Mouse (Mus musculus) intestine, embryonic 16.5 days (tissue): ENCODE measurements around the gene Ptch2. TPM values are rescaled to one million over a fixed set of nuclear protein-coding genes. Genes with fewer than 3 reads are reported as not detected.

ENCODE experiments used
- ATAC-seq: fragments of 200-750 bp; cut with Nextera tagmentation; 2 replicates; pipeline ENCODE4 v1.8.0; 2017; ENCODE audit warnings: moderate TSS enrichment, moderate library complexity
- H3K27ac ChIP-seq: fragments of 300-500 bp; sonication (generic); 2 replicates; pipeline ENCODE4 v1.5.1; 2014; ENCODE audit warnings: mild to moderate bottlenecking, low read length
- H3K27me3 ChIP-seq: fragments of 300-500 bp; sonication (generic); replicated peaks from 2 replicates; pipeline ENCODE4 v1.6.1; 2014; ENCODE audit warnings: low read length, control low read depth, mixed read lengths; ENCODE audit not compliant: control insufficient read depth, insufficient read depth
- H3K36me3 ChIP-seq: fragments of 300-500 bp; sonication (generic); 2 replicates; pipeline ENCODE4 v1.6.1; 2014; ENCODE audit warnings: low read length, control low read depth; ENCODE audit not compliant: control insufficient read depth, insufficient read depth
- H3K4me1 ChIP-seq: fragments of 300-500 bp; sonication (generic); 2 replicates; pipeline ENCODE4 v1.6.1; 2014; ENCODE audit warnings: low read length, control low read depth, mixed read lengths; ENCODE audit not compliant: control insufficient read depth, insufficient read depth
- H3K4me2 ChIP-seq: fragments of 300-500 bp; sonication (generic); 2 replicates; pipeline ENCODE4 v1.6.1; 2014; ENCODE audit warnings: low read depth, low read length, control low read depth
- H3K4me3 ChIP-seq: fragments of 300-500 bp; sonication (generic); 2 replicates; pipeline ENCODE4 v1.5.1; 2014; ENCODE audit warnings: mild to moderate bottlenecking, low read length
- H3K9ac ChIP-seq: fragments of 300-500 bp; sonication (generic); 2 replicates; pipeline ENCODE4 v1.6.1; 2014; ENCODE audit warnings: low read depth, low read length
- H3K9me3 ChIP-seq: fragments of 300-500 bp; sonication (generic); 2 replicates; pipeline ENCODE4 v1.6.1; 2016; ENCODE audit warnings: low read length, control low read depth; ENCODE audit not compliant: control insufficient read depth
- WGBS: fragments of 180-500 bp; shearing (Covaris S2); extraction: QIAGEN DNeasy Blood & Tissue Kit; methylation state at CpG from one replicate; pipeline ENCODE4 v1.1.7; 2014; 5-methylcytosine and 5-hydroxymethylcytosine counted together
- polyA plus RNA-seq: library from polyadenylated mRNA; unstranded; fragments of >200 nt; fragmentation: Nextera tagmentation; extraction: Ambion mirVana; gene quantifications from 2 replicates; pipeline ENCODE4 v1.2.1, GENCODE M21; 2015

Gene Ptch2
- polyA plus RNA-seq, 1 experiment from 2014 or later: 6.2 TPM

DNA sequence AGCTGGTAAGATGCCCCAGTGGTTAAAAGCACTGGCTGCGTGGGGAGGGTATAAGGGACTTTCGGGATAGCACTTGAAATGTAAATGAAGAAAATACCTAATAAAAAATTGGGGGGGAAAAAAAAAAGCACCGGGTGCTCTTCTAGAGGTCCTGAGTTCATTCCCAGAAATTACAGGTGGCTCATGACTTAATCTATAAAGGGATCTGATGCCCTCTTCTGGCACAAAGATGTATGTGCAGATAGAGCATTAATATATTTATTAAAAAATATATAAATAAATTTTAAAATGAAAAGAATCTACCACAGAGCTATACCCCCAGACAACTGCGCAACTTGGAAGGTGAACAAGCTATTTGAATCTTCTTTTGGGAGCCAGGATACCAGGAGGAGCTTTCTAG lies 44.7 kb downstream of the Ptch2 start:
- Histone ChIP-seq H3K36me3 (no peaks in the 10 kb centered on the region), H3K4me3 (no peak overlapping the region), H3K27ac (no peak overlapping the region), H3K9me3 (no peaks in the 10 kb centered on the region), H3K9ac (no peak overlapping the region), H3K27me3 (no peaks in the 10 kb centered on the region), H3K4me2 (no peak overlapping the region), H3K4me1 (peaks cover 1% of the 10 kb centered on the region; the same call in 1 of the 2 replicates)
- 40% methylated on average over 4 of the region's 4 CpGs for WGBS
- ATAC-seq: no peak

DNA sequence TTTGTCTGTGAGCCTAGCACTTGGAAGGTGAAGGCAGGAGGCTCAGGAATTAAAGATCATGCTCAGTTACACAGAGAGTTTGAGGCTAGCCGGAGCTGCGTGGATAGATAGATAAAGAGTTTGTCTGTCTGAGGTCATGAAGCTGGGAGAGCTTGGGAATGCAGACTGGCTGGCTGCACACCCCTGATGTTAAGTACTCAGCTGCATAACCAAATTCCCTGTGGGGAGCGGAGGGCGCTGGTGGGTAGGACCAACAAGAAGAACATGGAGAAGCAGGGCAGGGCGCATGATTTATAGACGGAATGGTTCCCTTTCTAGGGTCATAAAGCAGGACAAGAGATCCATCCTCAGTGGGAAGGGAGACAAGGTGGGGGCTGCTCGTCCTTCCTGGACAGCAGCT lies 47.1 kb downstream of the Ptch2 start:
- WGBS: 39% methylated on average over 7 of the region's 7 CpGs
- Histone ChIP-seq H3K4me3 (no peak overlapping the region), H3K27me3 (no peaks in the 10 kb centered on the region), H3K36me3 (no peaks in the 10 kb centered on the region), H3K27ac (no peak overlapping the region), H3K4me1 (no peaks in the 10 kb centered on the region), H3K9ac (no peak overlapping the region), H3K9me3 (no peaks in the 10 kb centered on the region), H3K4me2 (no peak overlapping the region)
- ATAC-seq: no peak

DNA sequence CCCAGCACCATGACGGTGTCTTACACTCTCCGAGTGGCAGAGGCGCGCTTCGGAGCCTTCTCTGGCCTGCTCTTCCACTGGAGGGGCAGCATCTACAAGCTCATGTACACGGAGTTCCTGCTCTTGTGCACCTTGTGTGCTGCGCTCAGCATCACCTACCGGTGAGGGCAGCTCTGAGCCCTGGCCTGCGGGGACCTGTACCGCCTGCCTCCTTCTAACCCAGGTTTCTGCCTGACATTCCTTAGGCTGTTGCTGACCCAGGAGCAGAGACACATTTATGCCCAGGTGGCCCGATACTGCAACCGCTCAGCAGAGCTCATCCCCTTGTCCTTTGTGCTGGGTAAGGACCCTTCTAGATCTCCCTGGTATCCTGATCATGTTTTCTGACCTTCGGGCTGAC lies 49.4 kb downstream of the Ptch2 start:
- Histone ChIP-seq H3K9ac (no peak overlapping the region), H3K4me1 (no peaks in the 10 kb centered on the region), H3K36me3 (peaks cover 4% of the 10 kb centered on the region), H3K9me3 (no peaks in the 10 kb centered on the region), H3K4me3 (no peak overlapping the region), H3K4me2 (no peak overlapping the region), H3K27ac (no peak overlapping the region), H3K27me3 (no peaks in the 10 kb centered on the region)
- 93% methylated on average over 13 of the region's 13 CpGs for WGBS
- ATAC-seq: no peak

DNA sequence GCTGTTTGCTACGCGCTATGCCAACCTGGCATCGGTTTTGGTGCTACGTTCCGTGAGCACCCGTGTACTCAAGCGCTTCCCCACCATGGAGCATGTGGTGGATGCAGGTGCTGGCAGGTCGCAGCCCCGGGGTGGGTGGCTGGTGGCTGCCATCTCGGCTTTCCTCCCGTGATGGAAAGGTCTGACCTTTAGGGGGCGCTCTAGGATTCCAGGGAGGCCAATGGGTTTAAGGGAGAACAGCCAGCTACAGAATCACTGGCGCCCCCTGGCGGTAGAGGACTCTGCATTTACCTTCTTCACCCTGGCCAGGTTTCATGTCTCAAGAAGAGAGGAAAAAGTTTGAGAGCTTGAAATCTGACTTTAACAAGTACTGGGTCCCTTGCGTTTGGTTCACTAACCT lies 50.3 kb downstream of the Ptch2 start:
- WGBS: 34% methylated on average over 15 of the region's 15 CpGs
- Histone ChIP-seq H3K27ac (no peak overlapping the region), H3K4me2 (no peak overlapping the region), H3K27me3 (no peaks in the 10 kb centered on the region), H3K4me3 (no peak overlapping the region), H3K9ac (no peak overlapping the region), H3K36me3 (peaks cover 13% of the 10 kb centered on the region), H3K9me3 (no peaks in the 10 kb centered on the region), H3K4me1 (no peaks in the 10 kb centered on the region)
- ATAC-seq: no peak

DNA sequence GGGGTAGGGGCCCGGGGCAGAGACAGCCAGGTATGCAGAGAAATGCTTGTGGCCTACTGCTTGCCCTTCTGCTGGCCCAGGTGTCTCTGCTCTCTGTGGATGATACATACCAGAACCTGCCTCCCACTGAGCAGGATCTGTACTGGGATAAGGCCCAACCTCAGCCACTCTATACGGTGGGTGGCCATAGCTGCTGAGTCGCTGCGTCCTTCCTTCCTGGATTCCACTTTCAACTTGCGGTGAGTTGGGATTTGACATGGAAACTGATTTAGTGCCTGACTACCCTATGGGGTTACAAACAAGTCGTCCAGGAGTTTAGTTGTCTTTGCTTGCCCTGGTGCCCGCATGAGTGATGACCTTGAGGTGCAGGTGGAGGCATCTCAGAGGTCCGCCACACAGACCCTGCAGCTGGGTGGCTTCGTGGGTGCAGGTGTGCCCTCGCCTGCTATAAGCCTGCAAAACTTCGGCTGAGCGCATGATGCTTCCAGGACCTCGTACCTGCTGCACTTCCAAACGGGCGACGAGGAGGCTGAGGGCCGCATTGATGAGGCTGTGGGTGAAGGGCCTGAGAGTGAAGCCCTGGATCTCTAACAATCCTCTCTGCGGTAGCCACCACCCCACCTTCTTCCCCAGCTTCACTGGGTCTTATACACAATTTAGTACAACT lies 52.3 kb downstream of the Ptch2 start:
- no peak overlapping the region for H3K4me2 ChIP-seq
- H3K4me3 ChIP-seq: no peak overlapping the region
- peaks cover 26% of the 10 kb centered on the region for H3K36me3 ChIP-seq
- ATAC-seq: no peak
- H3K9ac ChIP-seq: no peak overlapping the region
- WGBS: 72% methylated on average over 18 of the region's 18 CpGs
- peaks cover 8% of the 10 kb centered on the region for H3K4me1 ChIP-seq
- H3K27me3 ChIP-seq: no peaks in the 10 kb centered on the region
- H3K9me3 ChIP-seq: no peaks in the 10 kb centered on the region
- H3K27ac ChIP-seq: no peak overlapping the region

DNA sequence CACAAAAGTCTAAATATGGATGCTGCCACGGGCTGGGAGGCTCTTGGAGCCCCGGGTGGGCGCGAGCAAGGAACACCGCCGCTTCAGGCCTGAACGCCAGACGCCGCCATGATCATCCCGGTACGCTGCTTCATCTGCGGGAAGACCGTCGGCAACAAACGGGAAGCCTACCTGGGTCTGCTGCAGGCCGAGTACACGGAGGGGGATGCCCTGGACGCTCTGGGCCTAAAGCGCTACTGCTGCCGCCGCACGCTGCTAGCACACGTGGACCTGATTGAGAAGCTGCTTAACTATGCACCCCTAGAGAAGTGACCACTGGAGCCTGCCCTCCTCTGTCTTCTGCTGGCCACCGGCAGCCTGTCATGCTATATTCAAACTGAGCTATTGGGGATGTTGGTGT lies 52.9 kb downstream of the Ptch2 start:
- no peak overlapping the region for H3K27ac ChIP-seq

DNA sequence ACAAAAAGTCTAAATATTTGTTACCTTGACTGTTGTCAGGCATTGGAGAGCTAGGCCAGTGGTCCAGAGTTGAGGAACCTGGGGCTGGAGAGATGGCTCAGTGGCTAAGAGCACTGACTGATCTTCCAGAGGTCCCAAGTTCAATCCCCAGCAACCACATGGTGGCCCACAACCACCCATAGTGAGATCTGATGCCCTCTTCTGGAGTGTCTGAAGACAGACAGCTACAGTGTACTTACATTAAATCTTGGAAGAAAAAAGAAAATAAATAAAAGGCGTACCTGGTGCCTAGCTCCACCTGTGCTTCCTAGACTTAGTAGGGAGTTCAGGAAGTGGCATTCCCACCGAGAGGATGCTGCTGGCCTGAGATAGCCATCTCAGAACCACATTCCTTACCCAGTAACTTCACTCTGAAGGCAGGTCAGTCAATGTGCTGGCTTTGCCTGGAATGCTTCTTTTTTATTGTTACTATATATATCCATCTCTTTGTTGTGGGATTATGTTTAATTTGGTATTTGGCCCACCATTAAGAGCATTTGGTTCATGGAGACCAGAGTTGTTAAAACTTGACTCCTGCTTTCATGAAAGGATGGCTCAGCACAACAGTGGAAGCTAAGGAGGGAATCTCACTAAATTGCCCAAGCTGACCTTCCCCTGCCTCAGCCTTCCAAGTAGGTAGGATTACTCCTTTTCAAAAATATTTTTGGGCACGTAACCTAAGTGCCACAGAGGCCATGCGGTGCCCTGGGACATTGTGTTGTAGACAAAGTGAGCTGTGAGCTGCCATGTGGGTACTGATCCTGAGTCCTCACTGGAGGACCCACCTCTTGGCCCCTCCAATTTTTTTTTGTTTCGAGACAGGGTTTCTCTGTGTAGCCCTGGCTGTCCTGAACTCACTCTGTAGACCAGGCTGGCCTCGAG lies 53.7 kb downstream of the Ptch2 start:
- Histone ChIP-seq H3K9me3 (no peaks in the 10 kb centered on the region), H3K4me1 (peaks cover 21% of the 10 kb centered on the region), H3K4me3 (no peak overlapping the region), H3K27ac (no peak overlapping the region; the same call in 1 of the 2 replicates), H3K36me3 (peaks cover 34% of the 10 kb centered on the region), H3K4me2 (no peak overlapping the region), H3K27me3 (no peaks in the 10 kb centered on the region), H3K9ac (no peak overlapping the region)
- WGBS: 76% methylated on average over 6 of the region's 6 CpGs
- no peak for ATAC-seq

More for the DNA sequence above, 52.9 kb downstream of the Ptch2 start:
- Histone ChIP-seq H3K36me3 (peaks cover 31% of the 10 kb centered on the region), H3K4me2 (no peak overlapping the region), H3K27me3 (no peaks in the 10 kb centered on the region), H3K9ac (no peak overlapping the region), H3K4me1 (peaks cover 14% of the 10 kb centered on the region), H3K9me3 (no peaks in the 10 kb centered on the region), H3K4me3 (no peak overlapping the region)
- ATAC-seq: no peak
- WGBS: 70% methylated on average over 24 of the region's 24 CpGs

DNA sequence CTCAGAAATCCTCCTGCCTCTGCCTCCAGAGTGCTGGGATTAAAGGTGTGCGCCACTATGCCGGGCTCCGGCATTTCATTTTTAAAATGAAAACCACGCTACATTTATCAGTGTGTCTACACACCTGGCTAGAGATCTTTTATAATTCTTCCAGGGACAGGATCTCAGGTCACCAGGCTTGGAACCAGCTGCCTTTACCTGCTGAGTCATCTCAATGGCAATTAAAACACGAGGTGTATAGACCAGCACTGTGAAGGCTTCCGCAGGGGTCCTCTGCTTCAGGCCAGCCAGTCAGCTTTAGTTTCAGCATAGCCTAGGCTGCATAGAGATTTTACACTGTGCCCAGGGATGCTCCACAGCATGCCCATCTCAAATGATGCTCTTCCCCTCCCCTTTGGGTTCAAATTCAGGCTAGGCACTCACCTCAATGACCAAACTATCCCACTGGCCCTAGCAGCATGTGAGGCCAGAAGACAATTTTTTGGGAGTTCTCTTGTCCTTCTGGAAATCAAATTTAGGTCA lies 54.4 kb downstream of the Ptch2 start:
- Histone ChIP-seq H3K4me2 (no peak overlapping the region), H3K9me3 (no peaks in the 10 kb centered on the region), H3K27ac (0 out of 2 replicates have a peak overlapping the region, but pooled peaks have one; percentile 9), H3K4me1 (peaks cover 22% of the 10 kb centered on the region), H3K36me3 (peaks cover 34% of the 10 kb centered on the region), H3K27me3 (no peaks in the 10 kb centered on the region), H3K9ac (no peak overlapping the region), H3K4me3 (no peak overlapping the region)
- 90% methylated on average over 6 of the region's 6 CpGs for WGBS
- ATAC-seq: no peak

DNA sequence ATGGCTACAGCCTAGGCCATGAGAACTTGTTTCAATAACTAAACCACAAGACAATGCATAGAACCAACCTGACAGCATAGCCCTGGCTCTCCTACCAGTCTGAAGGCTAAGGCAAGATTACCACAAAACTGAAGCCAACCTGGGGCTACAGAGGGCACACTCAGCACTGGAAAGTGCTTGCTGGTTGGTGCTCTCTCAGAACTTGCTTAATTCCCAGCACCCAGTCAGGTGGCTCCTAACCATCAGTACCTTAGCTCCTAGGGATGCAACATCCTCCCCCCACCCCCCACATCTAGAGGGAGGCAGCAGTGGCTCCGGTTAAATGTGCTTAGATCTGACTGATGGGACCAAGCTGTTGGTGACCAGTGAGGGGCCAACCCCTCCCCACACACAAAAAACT lies 55.5 kb downstream of the Ptch2 start:
- H3K9ac ChIP-seq: no peak overlapping the region
- 67% methylated on average over 1 of the region's 1 CpGs for WGBS
- no peak overlapping the region for H3K4me2 ChIP-seq
- H3K36me3 ChIP-seq: peaks cover 34% of the 10 kb centered on the region
- H3K4me3 ChIP-seq: no peak overlapping the region
- no peaks in the 10 kb centered on the region for H3K9me3 ChIP-seq
- H3K4me1 ChIP-seq: peaks cover 22% of the 10 kb centered on the region
- H3K27me3 ChIP-seq: no peaks in the 10 kb centered on the region
- no peak overlapping the region for H3K27ac ChIP-seq
- no peak for ATAC-seq
